Mouse (Mus musculus) myocyte (in vitro differentiated cells): ENCODE data around the gene Olfr49. TPM values are rescaled to one million over a fixed set of nuclear protein-coding genes. Genes with fewer than 3 reads are reported as not detected.
A peak's percentile ranks its signal among the peaks of the same experiment; 100 is the strongest.

Experiments used
- H3K27me3 ChIP-seq: one replicate; pipeline ENCODE4 v1.6.1; 2011; ENCODE audit not compliant: control insufficient read depth, insufficient read depth, insufficient read length
- H3K36me3 ChIP-seq: one replicate; pipeline ENCODE4 v1.6.1; 2011; ENCODE audit not compliant: control insufficient read depth, insufficient read depth
- H3K4me2 ChIP-seq: one replicate; pipeline ENCODE4 v1.6.1; 2011; ENCODE audit warnings: low read depth, control low read depth
- H3K4me3 ChIP-seq: one replicate; pipeline ENCODE4 v1.5.1; 2011; ENCODE audit warnings: mild to moderate bottlenecking, control low read depth, moderate library complexity
- H3K79me2 ChIP-seq: one replicate; pipeline ENCODE4 v1.6.1; 2011; ENCODE audit not compliant: control insufficient read depth, insufficient read depth
- H3ac ChIP-seq: one replicate; pipeline ENCODE4 v1.6.1; 2011; ENCODE audit not compliant: control insufficient read depth, insufficient read length
- CEBPB ChIP-seq: IDR thresholded peaks from 2 replicates; pipeline ENCODE4 v1.6.1; 2011; ENCODE audit warnings: mild to moderate bottlenecking, moderate library complexity; ENCODE audit not compliant: poor library complexity, insufficient read depth, severe bottlenecking
- E2F4 ChIP-seq: IDR thresholded peaks from one replicate; pipeline ENCODE4 v1.6.1; 2011; ENCODE audit warnings: mild to moderate bottlenecking, control low read depth, moderate library complexity; ENCODE audit not compliant: insufficient read depth
- MAX ChIP-seq: IDR thresholded peaks from one replicate; pipeline ENCODE4 v1.6.1; 2011; ENCODE audit warnings: low read depth, mild to moderate bottlenecking, control low read depth
- MYOD1 ChIP-seq, 3 experiments: IDR thresholded peaks; one replicate each; pipeline ENCODE4 v1.6.1; 2011; ENCODE audit warnings: control low read depth in 2 of 3, low read depth in 2 of 3, mild to moderate bottlenecking in 2 of 3, moderate library complexity in 1 of 3; ENCODE audit not compliant: insufficient read length in 2 of 3, control insufficient read depth in 1 of 3
- MYOG ChIP-seq, 3 experiments: IDR thresholded peaks; one replicate each; pipeline ENCODE4 v1.6.1; 2011; ENCODE audit warnings: control low read depth in 2 of 3, low read depth in 2 of 3, mild to moderate bottlenecking in 2 of 3; ENCODE audit not compliant: insufficient read length in 2 of 3, control insufficient read depth in 1 of 3, insufficient read depth in 1 of 3
- POLR2A ChIP-seq: IDR thresholded peaks from one replicate; pipeline ENCODE4 v1.6.1; 2011; ENCODE audit warnings: low read depth, mild to moderate bottlenecking, control low read depth, moderate library complexity; ENCODE audit not compliant: insufficient read length
- REST ChIP-seq: IDR thresholded peaks from one replicate; pipeline ENCODE4 v1.6.1; 2011; ENCODE audit warnings: mild to moderate bottlenecking, control low read depth, moderate library complexity; ENCODE audit not compliant: insufficient read depth, insufficient read length
- SRF ChIP-seq: IDR thresholded peaks from one replicate; pipeline ENCODE4 v1.6.1; 2011; ENCODE audit warnings: low read depth; ENCODE audit not compliant: control insufficient read depth, insufficient read length
- TCF12 ChIP-seq: IDR thresholded peaks from one replicate; pipeline ENCODE4 v1.6.1; 2011; ENCODE audit warnings: mild to moderate bottlenecking, control low read depth; ENCODE audit not compliant: poor library complexity, insufficient read depth, severe bottlenecking
- TCF3 ChIP-seq: IDR thresholded peaks from one replicate; pipeline ENCODE4 v1.6.1; 2011; ENCODE audit warnings: low read depth, control low read depth; ENCODE audit not compliant: insufficient read length
- USF1 ChIP-seq: IDR thresholded peaks from one replicate; pipeline ENCODE4 v1.6.1; 2011; ENCODE audit warnings: low read depth, mild to moderate bottlenecking, control low read depth, moderate library complexity
- polyA plus RNA-seq: library from polyadenylated mRNA; unstranded; fragments of >200 nt; fragmentation: generic; extraction: Trizol; gene quantifications from one replicate; pipeline ENCODE4 v1.2.1, GENCODE M21; 2012; ENCODE audit warnings: missing spikeins

The Olfr49 gene
- polyA plus RNA-seq, 1 experiment, result not detected

DNA sequence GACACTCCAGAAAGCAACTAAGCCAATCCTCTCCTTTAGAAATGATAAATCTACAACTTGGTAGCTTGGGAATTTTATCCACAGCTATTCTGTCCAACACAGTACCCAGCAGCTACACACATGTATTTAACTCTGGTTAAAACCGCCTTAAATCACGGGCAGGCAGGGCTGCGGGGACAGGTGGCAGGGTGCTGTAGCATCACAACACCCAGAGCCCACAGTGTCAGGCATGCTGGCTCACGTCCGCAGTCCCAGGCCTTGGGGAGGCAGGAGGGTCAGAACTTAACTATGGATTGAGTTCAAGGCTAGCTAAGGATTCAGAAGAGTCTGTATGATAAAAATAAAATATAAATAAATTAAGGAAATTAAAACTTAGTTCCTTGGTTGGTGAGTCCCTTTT is 47.9 kb downstream of the Olfr49 start:
- Histone ChIP-seq H3K4me2 (no peak overlapping the region), H3K36me3 (no peaks in the 10 kb centered on the region), H3K79me2 (peaks cover 3% of the 10 kb centered on the region), H3K27me3 (no peaks in the 10 kb centered on the region), H3ac (no peak overlapping the region), H3K4me3 (no peak overlapping the region)
- TF ChIP-seq TCF3 (no peak), POLR2A (no peak), CEBPB (no peak), USF1 (no peak), MYOD1 (IDR thresholded peaks at IDR 0.05; ENCODE audit: control insufficient read depth in 1 of 3, insufficient read length in 2 of 3, low read depth in 2 of 3) (no peak), MAX (no peak)

DNA sequence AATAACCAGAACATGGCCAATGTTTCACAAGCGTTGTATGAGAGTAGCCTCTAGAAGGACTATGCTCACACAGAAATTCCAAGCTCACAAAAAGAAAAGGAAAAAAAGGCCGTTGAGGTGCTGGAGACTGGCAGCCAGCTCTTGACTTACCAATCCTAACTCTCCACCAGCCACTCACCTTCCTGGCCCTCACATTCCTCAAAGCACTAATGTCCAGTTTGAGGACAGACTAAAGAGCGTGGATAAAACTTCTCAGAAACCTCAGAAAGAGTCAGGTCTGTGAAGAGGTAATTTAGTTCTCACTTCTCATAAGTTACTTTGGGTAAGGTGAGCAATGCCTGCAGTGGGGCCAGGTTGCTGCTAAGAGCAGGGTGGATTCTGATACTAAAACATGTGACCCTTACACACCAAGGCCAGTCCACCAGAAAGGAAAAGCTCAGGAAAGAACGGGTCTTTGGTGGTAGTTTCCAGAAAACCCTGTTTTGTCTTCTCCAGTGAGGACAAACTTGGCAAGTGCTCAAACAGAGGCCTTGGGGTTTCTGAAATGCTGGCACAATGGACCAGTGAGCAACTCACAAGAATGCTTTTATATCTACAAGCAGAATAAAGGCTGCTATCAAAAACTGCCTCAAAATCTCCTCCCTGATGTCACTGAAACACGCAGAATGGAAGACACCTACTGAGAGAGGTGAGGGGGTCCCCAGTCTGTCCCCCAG is 48.8 kb downstream of the Olfr49 start:
- no peak for TF ChIP-seq MYOD1 (IDR thresholded peaks at IDR 0.05; ENCODE audit: control insufficient read depth in 1 of 3, insufficient read length in 2 of 3, low read depth in 2 of 3)
- Histone ChIP-seq H3ac (no peak overlapping the region), H3K79me2 (peaks cover 3% of the 10 kb centered on the region), H3K27me3 (no peaks in the 10 kb centered on the region), H3K36me3 (no peaks in the 10 kb centered on the region), H3K4me2 (no peak overlapping the region), H3K4me3 (no peak overlapping the region)

DNA sequence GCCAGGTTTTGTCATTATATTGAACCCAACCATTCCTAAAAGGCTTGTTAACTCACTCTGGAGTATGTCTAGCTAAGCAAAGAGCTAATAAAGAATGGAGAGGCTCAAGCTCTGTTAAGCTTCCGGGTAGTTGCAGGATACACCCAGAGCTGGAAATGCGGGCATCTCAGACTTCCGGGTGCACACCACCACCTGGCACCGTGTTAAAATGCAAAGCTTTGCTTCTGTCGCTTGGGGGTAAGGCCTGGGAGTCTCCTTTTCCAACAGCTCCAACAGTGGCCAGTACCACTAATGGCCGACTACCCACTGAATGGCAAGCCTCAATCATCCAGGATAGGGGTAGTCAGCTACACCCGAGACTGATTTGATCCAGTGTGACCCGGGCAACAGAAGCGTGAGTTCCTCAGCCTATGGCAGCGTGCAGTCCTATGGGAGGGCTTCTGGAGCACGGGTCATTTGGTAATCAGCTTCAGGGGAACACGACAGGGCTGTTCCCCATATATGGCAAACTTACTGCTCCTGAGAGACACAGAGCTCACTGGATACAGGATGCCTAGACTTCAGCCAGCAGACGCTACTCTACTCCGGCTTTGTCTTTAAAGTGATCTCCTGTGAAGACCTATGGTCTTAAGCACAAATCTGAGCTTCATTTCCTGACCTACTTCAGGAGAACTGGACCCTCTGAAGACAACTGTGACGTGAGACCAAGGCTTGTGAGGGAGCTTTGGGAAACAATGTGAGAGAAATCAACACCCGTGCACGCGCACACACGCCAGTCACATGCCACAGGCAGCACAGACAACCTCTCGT is 50.3 kb downstream of the Olfr49 start:
- no peaks in the 10 kb centered on the region for H3K36me3 ChIP-seq
- peaks cover 3% of the 10 kb centered on the region for H3K79me2 ChIP-seq
- H3K4me3 ChIP-seq, result no peak overlapping the region
- no peak overlapping the region for H3K4me2 ChIP-seq
- no peak overlapping the region for H3ac ChIP-seq
- H3K27me3 ChIP-seq, result no peaks in the 10 kb centered on the region
- TF ChIP-seq REST (no peak), CEBPB (no peak), POLR2A (no peak), USF1 (no peak), MYOD1 (IDR thresholded peaks at IDR 0.05; ENCODE audit: control insufficient read depth in 1 of 3, insufficient read length in 2 of 3, low read depth in 2 of 3) (no peak)

DNA sequence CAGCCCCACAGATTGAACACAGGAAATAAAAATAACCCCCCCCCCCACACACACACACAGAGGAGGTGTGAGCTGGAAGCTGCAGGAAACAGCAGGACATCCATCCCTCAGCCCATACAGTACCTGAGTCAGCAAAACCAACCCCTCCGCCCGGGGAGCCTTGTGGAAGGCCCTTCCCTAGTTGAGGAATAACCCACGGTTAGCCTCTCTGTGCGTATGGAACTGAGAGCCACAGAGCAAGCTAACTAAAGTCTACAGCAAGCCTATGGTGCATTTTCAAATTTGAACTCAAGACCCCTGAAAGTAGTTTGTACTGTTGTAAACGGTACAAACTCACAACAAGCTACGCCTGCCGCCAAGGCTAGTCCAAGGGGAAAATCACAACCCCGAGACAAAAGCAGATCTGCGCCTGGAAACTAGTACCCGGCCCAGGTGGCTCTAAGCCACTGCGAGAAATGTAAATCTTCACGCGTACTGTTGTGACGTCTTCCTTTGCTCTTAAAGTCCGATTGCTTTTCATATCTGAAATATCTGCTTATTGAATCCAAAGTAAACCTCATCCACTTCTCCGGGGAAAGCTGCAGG is 51.1 kb downstream of the Olfr49 start:
- Histone ChIP-seq H3K79me2 (peaks cover 3% of the 10 kb centered on the region), H3K4me2 (no peak overlapping the region)

DNA sequence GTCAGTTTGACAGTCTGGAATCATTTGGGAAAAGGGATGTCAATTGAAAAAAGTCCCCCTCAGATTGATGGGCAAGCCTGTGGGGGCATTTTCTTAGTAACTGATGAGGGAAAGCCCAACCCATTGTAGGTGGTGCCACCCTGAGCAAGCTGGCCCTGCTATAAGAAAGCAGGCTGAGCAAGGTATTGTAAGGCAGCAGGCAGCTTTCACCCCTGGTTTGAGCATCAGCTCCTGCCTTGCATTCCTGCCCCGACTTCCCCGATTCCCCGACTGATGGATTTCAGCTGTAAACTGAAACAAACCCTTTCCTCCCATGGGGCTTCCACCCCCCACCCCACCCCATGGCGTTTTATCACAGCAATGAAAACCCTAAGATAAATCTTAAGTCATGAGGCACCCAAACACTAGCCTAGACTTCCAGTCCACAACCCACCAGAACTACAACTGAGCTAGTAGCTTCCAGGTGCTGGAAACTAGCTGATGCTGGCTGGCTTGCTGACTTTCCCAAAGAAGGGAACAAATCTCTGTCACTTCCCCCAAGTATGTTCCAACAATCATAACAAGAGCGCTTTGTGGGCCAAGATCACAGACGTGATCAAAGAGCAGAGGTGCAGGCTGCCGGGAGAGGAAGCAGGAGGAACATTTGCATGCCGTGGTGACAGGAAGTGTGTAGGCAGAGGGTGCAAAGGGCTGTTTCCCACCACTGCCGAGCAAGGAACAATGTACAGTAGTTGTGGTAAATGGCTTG is 51.8 kb downstream of the Olfr49 start:
- no peak overlapping the region for H3K4me3 ChIP-seq
- no peak overlapping the region for H3ac ChIP-seq
- no peak for TF ChIP-seq SRF
- no peak for TF ChIP-seq E2F4
- TF ChIP-seq MYOD1 (IDR thresholded peaks at IDR 0.05; ENCODE audit: control insufficient read depth in 1 of 3, insufficient read length in 2 of 3, low read depth in 2 of 3), result no peak
- TF ChIP-seq MAX, result no peak
- no peak for TF ChIP-seq TCF3
- TF ChIP-seq CEBPB, result no peak
- no peak for TF ChIP-seq USF1
- no peak for TF ChIP-seq MYOG (IDR thresholded peaks at IDR 0.05; ENCODE audit: control insufficient read depth in 1 of 3, insufficient read depth in 1 of 3, insufficient read length in 2 of 3, low read depth in 2 of 3)
- TF ChIP-seq REST, result no peak
- no peak for TF ChIP-seq TCF12
- TF ChIP-seq POLR2A, result no peak
- no peaks in the 10 kb centered on the region for H3K27me3 ChIP-seq
- no peaks in the 10 kb centered on the region for H3K36me3 ChIP-seq
- H3K79me2 ChIP-seq, result peaks cover 3% of the 10 kb centered on the region
- peak overlapping the region; percentile 45 for H3K4me2 ChIP-seq

More for the DNA sequence above, 51.1 kb downstream of the Olfr49 start:
- no peak overlapping the region for H3K4me3 ChIP-seq
- TF ChIP-seq SRF (no peak), USF1 (no peak), MAX (no peak), REST (no peak), E2F4 (no peak), POLR2A (no peak)
- H3K27me3 ChIP-seq, result no peaks in the 10 kb centered on the region
- H3ac ChIP-seq, result no peak overlapping the region
- H3K36me3 ChIP-seq, result no peaks in the 10 kb centered on the region
